Comparison of ENCODE assay signal across 8 mouse cellular contexts in genomic region chr2:143916229-143916628, GRCm38 (mm10). TPM values are rescaled to one million over a fixed set of nuclear protein-coding genes. Genes with fewer than 3 reads are reported as not detected.
DNase-seq lines count a peak whose midpoint lies in the region; ATAC-seq and TF ChIP-seq lines count a peak whose summit lies in the region.

No protein-coding gene starts in this region.

- peak overlapping the region; percentile 99 for H3K4me3 ChIP-seq in heart, embryonic 12.5 days
- H3K4me3 ChIP-seq in heart, postnatal 0 days (ENCODE audit: low read depth, low read length): peak overlapping the region; percentile 94

- peak overlapping the region; percentile 77 for H3K4me2 ChIP-seq in heart, embryonic 12.5 days
- peak overlapping the region; percentile 71 for H3K4me2 ChIP-seq in heart, postnatal 0 days (ENCODE audit: low read depth, low read length)

- TF ChIP-seq CTCF in heart, postnatal 0 days (IDR thresholded peaks at IDR 0.05; ENCODE audit: low read depth): no peak

- 1% methylated on average over 5 of the region's 5 CpGs for WGBS in heart, embryonic 12.5 days
- WGBS in heart, postnatal 0 days: 2% methylated on average over 5 of the region's 5 CpGs

- ATAC-seq in heart, embryonic 12.5 days (ENCODE audit: insufficient number of reproducible peaks, low FRiP score): no peak
- ATAC-seq in heart, postnatal 0 days (ENCODE audit: insufficient read depth, low read depth): no peak
- peak; percentile 43 for ATAC-seq in megakaryocyte progenitor cell, adult 5-6 weeks (replicated peaks; ENCODE audit: poor library complexity)
- ATAC-seq in activated CD4-positive, CD25-positive, alpha-beta regulatory T cell, adult 4 months: no peak

- DNase-seq in heart, postnatal 36 days: no peak
- DNase-seq in brain, adult 2 months (ENCODE audit: low read depth, low spot score): peak; percentile 63
- no peak for DNase-seq in heart, postnatal 0 days (ENCODE audit: low spot score)
- DNase-seq in layer of hippocampus, postnatal 36 days: peak; percentile 18 to 24
- no peak for DNase-seq in retina, embryonic 14.5 days (ENCODE audit: low spot score)

- H3K4me1 ChIP-seq in heart, embryonic 12.5 days (replicated peaks): peaks cover 27% of the 10 kb centered on the region
- peaks cover 37% of the 10 kb centered on the region for H3K4me1 ChIP-seq in heart, postnatal 0 days (ENCODE audit: control insufficient read depth, insufficient read depth)

- H3K27ac ChIP-seq in heart, embryonic 12.5 days (ENCODE audit: poor library complexity, severe bottlenecking): peak overlapping the region; percentile 100
- H3K27ac ChIP-seq in heart, postnatal 0 days (ENCODE audit: low read depth): peak overlapping the region; percentile 100

- no peak for TF ChIP-seq EP300 in heart, postnatal 0 days (IDR thresholded peaks at IDR 0.05; ENCODE audit: low read depth)

- no peaks in the 10 kb centered on the region for H3K27me3 ChIP-seq in heart, embryonic 12.5 days (replicated peaks)
- no peaks in the 10 kb centered on the region for H3K27me3 ChIP-seq in heart, postnatal 0 days (ENCODE audit: control insufficient read depth, insufficient read depth, low read length)

- no peaks in the 10 kb centered on the region for H3K36me3 ChIP-seq in heart, embryonic 12.5 days
- H3K36me3 ChIP-seq in heart, postnatal 0 days (replicated peaks; ENCODE audit: control insufficient read depth, insufficient read depth, low read length): no peaks in the 10 kb centered on the region

- peak overlapping the region; percentile 100 for H3K9ac ChIP-seq in heart, embryonic 12.5 days
- peak overlapping the region; percentile 96 for H3K9ac ChIP-seq in heart, postnatal 0 days (replicated peaks; ENCODE audit: low read depth, low read length)

- intact Hi-C loops in heart, postnatal 36 days (cut with DNase I): loop anchor here (5.0 kb wide), 2 partner anchors 66 to 301 kb away; no protein-coding TSS in a partner anchor

- H3K9me3 ChIP-seq in heart, embryonic 12.5 days (replicated peaks): no peaks in the 10 kb centered on the region
- H3K9me3 ChIP-seq in heart, postnatal 0 days (replicated peaks; ENCODE audit: control insufficient read depth, low read length): no peaks in the 10 kb centered on the region

RNA-seq across cellular contexts. Expression of gene Dstn, which starts 1.1 kb away (rescaled TPM):
- polyA plus RNA-seq in heart, embryonic 12.5 days (2016; fragmentation: Nextera tagmentation; extraction: Ambion mirVana): 963 and 982 TPM in 2 replicates
- 100 to 1,000 TPM; 196 to 202 TPM for total RNA-seq in heart, postnatal 36 days (2021)
- 627 and 637 TPM in 2 replicates for total RNA-seq in heart, postnatal 0 days (2014; rRNA removed; ENCODE audit: low replicate concordance)
- 912 and 913 TPM in 2 replicates for polyA plus RNA-seq in heart, postnatal 0 days (2015; fragmentation: Nextera tagmentation; extraction: Ambion mirVana)
- 100 to 1,000 TPM; 199 to 209 TPM for total RNA-seq in layer of hippocampus, postnatal 36 days (2021)
- total RNA-seq in megakaryocyte progenitor cell, adult 5-6 weeks (2015): 426 and 508 TPM in 2 replicates
- total RNA-seq in megakaryocyte progenitor cell, adult 5-6 weeks (2017): 607 and 687 TPM in 2 replicates
- polyA plus RNA-seq in activated CD4-positive, CD25-positive, alpha-beta regulatory T cell, adult 4 months (2017; shearing (Covaris generic)): 10 to 100 TPM; 39.0 to 42.5 TPM

RNA-seq across cellular contexts. Expression of gene Bfsp1, which starts 53.3 kb away (rescaled TPM):
- polyA plus RNA-seq in heart, embryonic 12.5 days (2016; fragmentation: Nextera tagmentation; extraction: Ambion mirVana): 2.2 and 2.3 TPM in 2 replicates
- under 1 TPM; 0.17 to 0.27 TPM for total RNA-seq in heart, postnatal 36 days (2021)
- total RNA-seq in heart, postnatal 0 days (2014; rRNA removed; ENCODE audit: low replicate concordance): 0.23 and 0.70 TPM in 2 replicates
- 1.1 and 1.3 TPM in 2 replicates for polyA plus RNA-seq in heart, postnatal 0 days (2015; fragmentation: Nextera tagmentation; extraction: Ambion mirVana)
- total RNA-seq in layer of hippocampus, postnatal 36 days (2021): under 1 TPM; 0.55 to 0.71 TPM
- 0.07 TPM in 1 of 2 replicates, not detected in the other for total RNA-seq in megakaryocyte progenitor cell, adult 5-6 weeks (2015)
- total RNA-seq in megakaryocyte progenitor cell, adult 5-6 weeks (2017): 0.50 TPM in 1 of 2 replicates, not detected in the other
- polyA plus RNA-seq in activated CD4-positive, CD25-positive, alpha-beta regulatory T cell, adult 4 months (2017; shearing (Covaris generic)): under 1 TPM in 1 of 2 experiments, not detected in 1; 0.30 TPM

Comparison
In these comparisons a context has a peak if more than half of its experiments do, and no peak if none do; other contexts are left out.
1. DNase-seq: peak in brain, adult 2 months (single experiment) and layer of hippocampus, postnatal 36 days (2 of 2); none in heart, postnatal 36 days (0 of 2), heart, postnatal 0 days (single experiment) and retina, embryonic 14.5 days (single experiment).